Mouse (Mus musculus) heart, embryonic 14.5 days (tissue): ENCODE measurements around the gene BC005537. TPM values are rescaled to one million over a fixed set of nuclear protein-coding genes. Genes with fewer than 3 reads are reported as not detected.

Experiments
- ATAC-seq: fragments of 200-750 bp; cut with Nextera tagmentation; 2 replicates; pipeline ENCODE4 v1.8.0; 2017; ENCODE audit warnings: low read depth, moderate TSS enrichment; ENCODE audit not compliant: insufficient number of reproducible peaks, insufficient read depth, low FRiP score
- H3K27ac ChIP-seq, 2 experiments: fragments of 200-500 bp in 1 of 2; fragments of 300-500 bp in 1 of 2; sonication (generic) in 1 of 2; replicated peaks in 1 of 2; 2 replicates each; pipeline ENCODE4 v1.5.1; 2012 to 2014; ENCODE audit warnings: low read depth in 2 of 2, low read length in 2 of 2, control low read depth in 1 of 2, mild to moderate bottlenecking in 1 of 2, mixed read lengths in 1 of 2; ENCODE audit not compliant: control insufficient read depth in 1 of 2, insufficient read depth in 1 of 2
- H3K27me3 ChIP-seq: fragments of 300-500 bp; sonication (generic); 2 replicates; pipeline ENCODE4 v1.6.1; 2014; ENCODE audit warnings: mild to moderate bottlenecking, low read length, control low read depth; ENCODE audit not compliant: control insufficient read depth, insufficient read depth
- H3K36me3 ChIP-seq: fragments of 300-500 bp; sonication (generic); 2 replicates; pipeline ENCODE4 v1.6.1; 2014; ENCODE audit warnings: mild to moderate bottlenecking, control low read depth, low read length, mixed read lengths; ENCODE audit not compliant: control insufficient read depth, insufficient read depth
- H3K4me1 ChIP-seq, 2 experiments: fragments of 200-500 bp in 1 of 2; fragments of 300-500 bp in 1 of 2; sonication (generic) in 1 of 2; 2 replicates each; pipeline ENCODE4 v1.6.1; 2012 to 2014; ENCODE audit warnings: low read length in 2 of 2, control low read depth in 1 of 2, mixed read lengths in 1 of 2; ENCODE audit not compliant: control insufficient read depth in 2 of 2, insufficient read depth in 2 of 2
- H3K4me2 ChIP-seq: fragments of 300-500 bp; sonication (generic); 2 replicates; pipeline ENCODE4 v1.6.1; 2014; ENCODE audit warnings: mild to moderate bottlenecking, low read length
- H3K4me3 ChIP-seq, 2 experiments: fragments of 200-500 bp in 1 of 2; fragments of 300-500 bp in 1 of 2; sonication (generic) in 1 of 2; 2 replicates each; pipeline ENCODE4 v1.5.1; 2012 to 2014; ENCODE audit warnings: low read length in 2 of 2, mild to moderate bottlenecking in 2 of 2, control low read depth in 1 of 2, low read depth in 1 of 2, moderate library complexity in 1 of 2; ENCODE audit not compliant: control insufficient read depth in 1 of 2, insufficient read depth in 1 of 2
- H3K9ac ChIP-seq: fragments of 300-500 bp; sonication (generic); 2 replicates; pipeline ENCODE4 v1.6.1; 2014; ENCODE audit warnings: mild to moderate bottlenecking, low read length
- H3K9me3 ChIP-seq: fragments of 300-500 bp; sonication (generic); 2 replicates; pipeline ENCODE4 v1.6.1; 2016; ENCODE audit warnings: low read length, control low read depth; ENCODE audit not compliant: control insufficient read depth
- WGBS: fragments of 180-500 bp; shearing (Covaris S2); extraction: QIAGEN DNeasy Blood & Tissue Kit; methylation state at CpG from one replicate; pipeline ENCODE4 v1.1.7; 2014; 5-methylcytosine and 5-hydroxymethylcytosine counted together
- polyA plus RNA-seq: library from polyadenylated mRNA; unstranded; fragments of >200 nt; fragmentation: Nextera tagmentation; extraction: Ambion mirVana; gene quantifications from 2 replicates; pipeline ENCODE4 v1.2.1, GENCODE M21; 2014

The BC005537 gene
- polyA plus RNA-seq, 1 experiment from 2014 or later = 22.6 TPM

DNA sequence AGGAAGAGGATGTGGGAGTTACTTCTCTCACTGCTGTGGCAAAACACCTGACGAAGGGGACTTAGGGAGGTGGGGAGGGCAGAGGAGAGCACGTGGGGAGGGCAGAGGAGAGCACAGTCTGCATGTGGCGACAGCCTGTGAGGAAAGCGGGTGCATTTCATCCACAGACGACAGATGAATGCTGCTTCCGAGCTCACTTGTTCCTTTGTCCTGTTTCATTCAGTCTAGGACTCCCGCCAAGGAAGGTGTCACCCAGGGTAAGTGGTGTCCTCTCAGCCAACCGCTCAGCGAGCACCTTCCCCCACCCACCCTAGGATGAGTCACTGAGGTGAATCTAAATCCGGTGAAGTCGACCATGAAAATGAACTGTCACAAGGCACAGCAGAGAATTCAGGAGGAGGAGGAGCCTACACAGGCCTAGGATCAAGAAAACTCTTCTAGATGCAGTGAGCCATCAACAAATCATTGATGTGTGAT is 15.4 kb upstream of the BC005537 start:
- Histone ChIP-seq H3K27ac (no peak overlapping the region), H3K36me3 (no peaks in the 10 kb centered on the region), H3K4me3 (no peak overlapping the region), H3K9ac (no peak overlapping the region), H3K27me3 (no peaks in the 10 kb centered on the region), H3K9me3 (no peaks in the 10 kb centered on the region), H3K4me1 (peaks cover 3 to 4% of the 10 kb centered on the region in 2 experiments; a peak in 1 of 4 replicates), H3K4me2 (no peak overlapping the region)
- WGBS = 37% methylated on average over 11 of the region's 11 CpGs
- ATAC-seq = no peak

DNA sequence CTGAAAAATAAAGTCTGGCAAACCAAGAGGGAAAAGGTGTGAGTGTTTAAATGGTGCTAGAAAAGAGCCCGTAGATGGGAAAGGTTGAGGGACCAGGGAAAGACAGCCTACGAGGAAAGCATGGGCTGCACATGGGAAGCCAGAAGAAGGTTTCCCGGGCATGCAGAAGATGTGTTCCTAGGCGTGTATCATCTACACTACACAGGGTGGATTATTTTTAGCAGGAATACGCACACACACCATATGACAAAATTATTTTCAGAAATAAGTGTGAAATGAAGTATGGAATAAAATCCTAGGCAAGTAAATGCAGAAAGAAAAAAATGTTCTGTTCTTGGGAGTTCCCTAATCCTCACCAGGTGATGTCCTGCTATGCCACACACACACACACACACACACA is 14.0 kb upstream of the BC005537 start:
- H3K9ac ChIP-seq = no peak overlapping the region
- no peak for ATAC-seq
- no peak overlapping the region for H3K27ac ChIP-seq
- H3K9me3 ChIP-seq = no peaks in the 10 kb centered on the region
- H3K36me3 ChIP-seq = no peaks in the 10 kb centered on the region
- no peak overlapping the region for H3K4me3 ChIP-seq
- no peak overlapping the region for H3K4me2 ChIP-seq
- H3K4me1 ChIP-seq = no peaks in the 10 kb centered on the region
- WGBS = 79% methylated on average over 5 of the region's 5 CpGs
- H3K27me3 ChIP-seq = no peaks in the 10 kb centered on the region

DNA sequence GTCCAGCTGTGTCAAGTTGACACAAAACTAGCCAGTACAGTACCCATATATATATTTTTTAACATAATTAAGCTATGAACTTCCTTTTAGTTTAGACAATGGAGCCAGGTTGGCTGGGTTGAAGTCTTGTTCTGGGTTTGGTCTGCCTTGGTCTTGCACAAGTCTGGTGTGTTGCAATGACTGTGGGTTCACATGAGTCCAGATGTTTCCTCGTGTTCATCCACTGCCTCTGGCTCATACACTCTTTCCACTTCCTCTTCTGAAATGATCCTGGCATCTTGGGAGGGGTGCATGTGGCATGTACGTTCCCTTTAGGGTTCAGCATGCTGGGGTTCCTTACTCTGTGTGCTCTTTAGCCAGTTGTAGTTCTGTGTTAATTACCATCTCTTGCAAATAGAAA is 10.1 kb upstream of the BC005537 start:
- Histone ChIP-seq H3K9me3 (no peaks in the 10 kb centered on the region), H3K4me1 (no peaks in the 10 kb centered on the region), H3K9ac (no peak overlapping the region), H3K36me3 (no peaks in the 10 kb centered on the region), H3K27me3 (no peaks in the 10 kb centered on the region), H3K4me2 (no peak overlapping the region), H3K4me3 (no peak overlapping the region), H3K27ac (no peak overlapping the region)
- 68% methylated on average over 2 of the region's 2 CpGs for WGBS
- no peak for ATAC-seq

DNA sequence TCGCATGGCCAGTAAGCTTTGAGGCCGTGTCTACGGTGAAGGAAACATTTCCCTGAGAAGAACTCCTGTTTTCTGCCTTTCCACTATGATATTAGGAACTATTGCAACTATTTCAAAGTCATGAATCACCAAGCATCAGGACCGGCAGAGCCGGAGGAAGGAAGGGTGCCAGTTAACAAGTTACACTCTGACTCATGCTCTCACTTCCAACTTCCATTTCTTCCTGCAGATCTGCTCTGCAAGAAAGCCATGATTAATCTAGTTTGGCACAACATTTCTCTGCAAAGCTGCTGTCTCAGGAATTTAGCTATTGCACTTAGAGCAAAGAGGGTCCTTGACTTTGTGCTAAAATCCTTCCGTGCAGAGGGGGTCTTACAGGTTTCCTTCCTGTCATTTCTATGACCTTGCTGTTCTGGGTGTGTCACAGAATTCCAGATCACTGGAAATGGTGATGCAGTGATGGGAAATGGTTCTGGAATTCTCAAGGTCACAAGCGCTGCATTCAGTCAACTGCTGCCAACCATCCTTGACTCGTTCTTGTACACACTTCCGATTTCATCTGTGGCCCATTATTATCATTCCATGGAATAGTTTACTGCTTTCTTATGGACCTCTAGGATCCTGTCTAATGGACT is 8.9 kb upstream of the BC005537 start:
- no peaks in the 10 kb centered on the region for H3K4me1 ChIP-seq
- no peak overlapping the region for H3K27ac ChIP-seq
- WGBS = 72% methylated on average over 9 of the region's 9 CpGs
- H3K4me2 ChIP-seq = no peak overlapping the region
- H3K36me3 ChIP-seq = no peaks in the 10 kb centered on the region
- H3K27me3 ChIP-seq = no peaks in the 10 kb centered on the region
- no peak overlapping the region for H3K4me3 ChIP-seq
- H3K9me3 ChIP-seq = no peaks in the 10 kb centered on the region
- ATAC-seq = no peak
- no peak overlapping the region for H3K9ac ChIP-seq

DNA sequence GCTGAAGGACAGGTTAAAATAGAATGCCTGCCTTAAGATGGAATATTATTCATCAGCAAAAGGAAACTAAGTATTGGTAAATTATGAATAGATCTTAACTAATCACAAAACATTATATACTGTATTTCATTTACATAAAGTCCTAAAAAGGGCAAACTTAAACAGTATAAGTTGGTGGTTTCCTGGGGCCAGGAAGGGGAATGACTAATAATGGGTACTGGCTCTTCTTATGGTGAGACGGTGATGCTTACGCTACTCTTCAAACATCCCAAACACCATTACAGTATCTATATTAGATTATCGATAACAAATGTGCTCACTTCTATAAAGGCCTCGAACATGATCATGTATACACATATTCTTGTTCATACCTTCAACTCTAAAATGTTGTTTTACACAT is 2.8 kb upstream of the BC005537 start:
- no peak overlapping the region for H3K27ac ChIP-seq
- H3K27me3 ChIP-seq = no peaks in the 10 kb centered on the region
- ATAC-seq = no peak
- no peak overlapping the region for H3K4me3 ChIP-seq
- H3K36me3 ChIP-seq = 0 out of 2 replicates have a peak, but pooled peaks cover 3% of the 10 kb centered on the region
- WGBS = 97% methylated on average over 4 of the region's 4 CpGs
- H3K4me2 ChIP-seq = no peak overlapping the region
- peaks cover 0 to 12% of the 10 kb centered on the region in 2 experiments; a peak in 3 of 4 replicates for H3K4me1 ChIP-seq
- H3K9me3 ChIP-seq = no peaks in the 10 kb centered on the region
- no peak overlapping the region for H3K9ac ChIP-seq

DNA sequence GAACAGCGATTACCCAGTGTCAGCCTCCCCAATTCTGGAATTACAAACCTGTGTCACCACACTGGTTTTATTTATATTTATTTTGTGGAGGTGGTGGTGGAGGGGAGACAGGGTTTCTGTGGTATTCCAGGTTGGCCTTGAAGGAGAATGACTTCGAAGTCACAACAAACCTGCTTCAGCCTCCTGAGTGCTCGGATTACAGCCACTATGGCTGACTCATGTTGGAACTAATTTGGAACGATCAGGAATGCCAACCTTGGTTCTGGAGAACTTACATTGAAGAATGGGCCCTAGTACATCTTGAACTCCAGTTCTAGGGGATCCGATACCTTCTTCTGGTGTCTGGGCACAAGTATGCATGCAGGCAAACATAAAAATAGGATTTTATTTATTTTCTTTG is 2.1 kb upstream of the BC005537 start:
- no peaks in the 10 kb centered on the region for H3K27me3 ChIP-seq
- peak overlapping the region in 1 of 2 experiments; percentile 84; a peak in 1 of 4 replicates for H3K27ac ChIP-seq
- 0 out of 2 replicates have a peak, but pooled peaks cover 3% of the 10 kb centered on the region for H3K36me3 ChIP-seq
- H3K9me3 ChIP-seq = no peaks in the 10 kb centered on the region
- H3K4me3 ChIP-seq = peak overlapping the region in 1 of 2 experiments; percentile 99; a peak in 2 of 4 replicates
- H3K4me2 ChIP-seq = peak overlapping the region; percentile 91
- no peak for ATAC-seq
- peak overlapping the region; percentile 99 for H3K9ac ChIP-seq
- WGBS = 60% methylated on average over 5 of the region's 5 CpGs
- peaks cover 0 to 17% of the 10 kb centered on the region in 2 experiments; a peak in 3 of 4 replicates for H3K4me1 ChIP-seq

DNA sequence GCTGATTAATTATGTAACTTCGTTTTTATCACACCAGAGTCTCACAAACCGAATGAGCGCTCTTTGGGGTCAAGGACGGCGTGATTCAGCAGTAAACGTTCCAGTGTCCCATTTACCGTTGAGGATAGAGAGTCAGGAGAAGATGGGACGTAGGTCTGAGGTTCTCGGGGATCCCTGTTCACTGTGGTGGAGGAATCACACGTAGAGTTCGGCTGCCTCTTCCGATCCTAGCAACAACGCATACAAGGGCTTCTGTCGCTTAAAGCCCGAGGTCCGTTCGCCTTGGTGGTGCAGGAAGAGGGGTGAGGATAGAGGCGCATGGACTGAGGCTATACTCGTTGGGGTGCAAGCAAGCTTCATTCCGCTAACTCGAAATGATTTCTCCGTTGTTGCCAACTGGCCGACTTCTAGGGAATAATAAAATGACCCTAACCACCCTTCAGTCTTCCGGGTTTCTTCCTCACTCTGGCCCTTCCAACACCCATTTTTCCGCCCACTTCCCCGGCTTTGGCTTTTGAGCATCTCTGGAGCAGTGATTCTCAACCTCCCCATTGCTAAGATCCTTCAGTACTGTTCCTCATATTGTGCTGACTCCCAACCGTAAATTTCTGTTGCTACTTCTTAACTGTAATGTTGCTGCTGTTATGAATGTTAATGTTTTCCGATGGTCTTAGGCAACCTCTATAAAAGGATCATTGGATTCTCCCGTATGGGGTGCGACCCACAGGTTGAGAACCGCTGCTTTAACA is 1.4 kb upstream of the BC005537 start:
- Histone ChIP-seq H3K4me2 (peak overlapping the region; percentile 91), H3K36me3 (peaks cover 8% of the 10 kb centered on the region)
- under 1% methylated on average over 31 of the region's 31 CpGs for WGBS

More for the DNA sequence above, 1.4 kb upstream of the BC005537 start:
- peak overlapping the region; percentile 99 for H3K9ac ChIP-seq
- H3K4me3 ChIP-seq = peak overlapping the region; percentile 74 to 99
- no peaks in the 10 kb centered on the region for H3K9me3 ChIP-seq
- peak; percentile 1; the same call in 1 of the 2 replicates for ATAC-seq
- H3K27me3 ChIP-seq = no peaks in the 10 kb centered on the region
- peak overlapping the region; percentile 84 to 88 for H3K27ac ChIP-seq
- peaks cover 0 to 21% of the 10 kb centered on the region in 2 experiments; a peak in 3 of 4 replicates for H3K4me1 ChIP-seq
